Comparison of ENCODE assay signal across 8 mouse cellular contexts in genomic region chr2:117210416-117211085, GRCm38 (mm10). TPM values are rescaled to one million over a fixed set of nuclear protein-coding genes. Genes with fewer than 3 reads are reported as not detected.
DNase-seq lines count a peak whose midpoint lies in the region; ATAC-seq and TF ChIP-seq lines count a peak whose summit lies in the region.

No protein-coding gene starts in this region.

- no peak for TF ChIP-seq CTCF in cerebellum, adult 2 months (IDR thresholded peaks at IDR 0.05; ENCODE audit: borderline replicate concordance, insufficient read depth, low read depth, low read length)

- no peak overlapping the region for H3K9ac ChIP-seq in forebrain, embryonic 12.5 days
- H3K9ac ChIP-seq in hindbrain, embryonic 16.5 days (ENCODE audit: low read depth, low read length): no peak overlapping the region
- H3K9ac ChIP-seq in liver, embryonic 11.5 days (ENCODE audit: low read depth, low read length): no peak overlapping the region
- no peak overlapping the region for H3K9ac ChIP-seq in neural tube, embryonic 14.5 days (replicated peaks; ENCODE audit: low read depth, low read length)

- ATAC-seq in forebrain, embryonic 12.5 days (ENCODE audit: low FRiP score): peak; percentile 97
- ATAC-seq in hindbrain, embryonic 16.5 days: peak; percentile 98
- peak; percentile 77 for ATAC-seq in liver, embryonic 11.5 days (replicated peaks; ENCODE audit: low FRiP score)
- ATAC-seq in neural tube, embryonic 14.5 days (ENCODE audit: low read depth): peak; percentile 98

- H3K4me1 ChIP-seq in forebrain, embryonic 12.5 days: peaks cover 9% of the 10 kb centered on the region
- H3K4me1 ChIP-seq in hindbrain, embryonic 16.5 days (ENCODE audit: control insufficient read depth, insufficient read depth, low read depth, low read length): peaks cover 4% of the 10 kb centered on the region; the same call in 1 of the 2 replicates
- H3K4me1 ChIP-seq in liver, embryonic 11.5 days (replicated peaks; ENCODE audit: control insufficient read depth, insufficient read depth, low read length): no peaks in the 10 kb centered on the region
- H3K4me1 ChIP-seq in neural tube, embryonic 14.5 days (ENCODE audit: control insufficient read depth, insufficient read depth, low read length): peaks cover 3% of the 10 kb centered on the region; the same call in 1 of the 2 replicates
- 0 out of 2 replicates have a peak, but pooled peaks cover 3% of the 10 kb centered on the region for H3K4me1 ChIP-seq in cerebellum, adult 2 months (ENCODE audit: control insufficient read depth, insufficient read depth, low read length)

- peak; percentile 23 for DNase-seq in gastrocnemius, adult 18-20 months (ENCODE audit: low spot score)
- DNase-seq in gastrocnemius, postnatal 10 days: no peak
- peak; percentile 35 for DNase-seq in liver, embryonic 11.5 days (ENCODE audit: low spot score)
- DNase-seq in spleen, postnatal 4 days (ENCODE audit: low spot score in 2 of 2): no peak
- no peak for DNase-seq in cerebellum, adult 2 months

- 0 out of 2 replicates have a peak overlapping the region, but pooled peaks have one; percentile 16 for H3K27ac ChIP-seq in forebrain, embryonic 12.5 days
- no peak overlapping the region for H3K27ac ChIP-seq in hindbrain, embryonic 16.5 days (ENCODE audit: low read depth, low read length)
- no peak overlapping the region for H3K27ac ChIP-seq in liver, embryonic 11.5 days (ENCODE audit: low read depth, low read length)
- H3K27ac ChIP-seq in neural tube, embryonic 14.5 days (ENCODE audit: low read depth, low read length): no peak overlapping the region
- H3K27ac ChIP-seq in cerebellum, adult 2 months (ENCODE audit: insufficient read depth, low read length): no peak overlapping the region

- H3K4me2 ChIP-seq in forebrain, embryonic 12.5 days: peak overlapping the region; percentile 43
- peak overlapping the region; percentile 31 for H3K4me2 ChIP-seq in hindbrain, embryonic 16.5 days (ENCODE audit: low read length)
- peak overlapping the region; percentile 32 for H3K4me2 ChIP-seq in liver, embryonic 11.5 days
- H3K4me2 ChIP-seq in neural tube, embryonic 14.5 days (ENCODE audit: low read depth, low read length): no peak overlapping the region

- 1% methylated on average over 6 of the region's 6 CpGs for WGBS in forebrain, embryonic 12.5 days
- 2% methylated on average over 6 of the region's 6 CpGs for WGBS in hindbrain, embryonic 16.5 days
- WGBS in liver, embryonic 11.5 days: 15% methylated on average over 6 of the region's 6 CpGs
- 4% methylated on average over 6 of the region's 6 CpGs for WGBS in neural tube, embryonic 14.5 days
- WGBS in cerebellum, adult 2 months: 7% methylated on average over 6 of the region's 6 CpGs

- no peak for TF ChIP-seq POLR2A in cerebellum, adult 2 months (IDR thresholded peaks at IDR 0.05; ENCODE audit: borderline replicate concordance, insufficient read depth, low read length)

- no peak overlapping the region for H3K4me3 ChIP-seq in forebrain, embryonic 12.5 days (replicated peaks)
- no peak overlapping the region for H3K4me3 ChIP-seq in hindbrain, embryonic 16.5 days (ENCODE audit: low read length)
- H3K4me3 ChIP-seq in liver, embryonic 11.5 days (ENCODE audit: low read depth, low read length): no peak overlapping the region
- no peak overlapping the region for H3K4me3 ChIP-seq in neural tube, embryonic 14.5 days (ENCODE audit: low read depth, low read length)
- no peak overlapping the region for H3K4me3 ChIP-seq in cerebellum, adult 2 months (replicated peaks; ENCODE audit: insufficient read depth, low read depth, low read length)

- no peaks in the 10 kb centered on the region for H3K9me3 ChIP-seq in forebrain, embryonic 12.5 days
- no peaks in the 10 kb centered on the region for H3K9me3 ChIP-seq in hindbrain, embryonic 16.5 days (ENCODE audit: control insufficient read depth, low read length)
- no peaks in the 10 kb centered on the region for H3K9me3 ChIP-seq in liver, embryonic 11.5 days (ENCODE audit: control insufficient read depth, low read length)
- H3K9me3 ChIP-seq in neural tube, embryonic 14.5 days (ENCODE audit: control insufficient read depth, low read length): no peaks in the 10 kb centered on the region

- H3K27me3 ChIP-seq in forebrain, embryonic 12.5 days: no peaks in the 10 kb centered on the region
- H3K27me3 ChIP-seq in hindbrain, embryonic 16.5 days (replicated peaks; ENCODE audit: control insufficient read depth, insufficient read depth, low read length): no peaks in the 10 kb centered on the region
- H3K27me3 ChIP-seq in liver, embryonic 11.5 days (replicated peaks; ENCODE audit: control insufficient read depth, insufficient read depth, low read length): no peaks in the 10 kb centered on the region
- H3K27me3 ChIP-seq in neural tube, embryonic 14.5 days (ENCODE audit: control insufficient read depth, insufficient read depth, low read length): no peaks in the 10 kb centered on the region
- no peaks in the 10 kb centered on the region; the same call in 1 of the 2 replicates for H3K27me3 ChIP-seq in cerebellum, adult 2 months (ENCODE audit: control insufficient read depth, insufficient read depth, low read length)

- no peaks in the 10 kb centered on the region for H3K36me3 ChIP-seq in forebrain, embryonic 12.5 days (replicated peaks)
- no peaks in the 10 kb centered on the region for H3K36me3 ChIP-seq in hindbrain, embryonic 16.5 days (ENCODE audit: control insufficient read depth, insufficient read depth, low read length)
- no peaks in the 10 kb centered on the region for H3K36me3 ChIP-seq in liver, embryonic 11.5 days (ENCODE audit: control insufficient read depth, insufficient read depth, low read length)
- no peaks in the 10 kb centered on the region for H3K36me3 ChIP-seq in neural tube, embryonic 14.5 days (ENCODE audit: control insufficient read depth, insufficient read depth, low read length)

RNA-seq across cellular contexts. Expression of gene Fam98b, which starts 39.0 kb away (rescaled TPM):
- 10 to 100 TPM; 17.9 to 21.4 TPM for total RNA-seq in gastrocnemius, adult 18-20 months (2021)
- total RNA-seq in gastrocnemius, postnatal 10 days (2021): 10 to 100 TPM; 22.2 to 23.8 TPM
- polyA plus RNA-seq in forebrain, embryonic 12.5 days (2016; fragmentation: Nextera tagmentation; extraction: Ambion mirVana): 19.6 and 24.1 TPM in 2 replicates
- polyA plus RNA-seq in hindbrain, embryonic 16.5 days (2015; fragmentation: Nextera tagmentation; extraction: Ambion mirVana): 7.6 and 11.1 TPM in 2 replicates
- 4.1 and 6.3 TPM in 2 replicates for polyA plus RNA-seq in liver, embryonic 11.5 days (2014; fragmentation: Nextera tagmentation; extraction: Ambion mirVana)
- polyA plus RNA-seq in neural tube, embryonic 14.5 days (2014; fragmentation: Nextera tagmentation; extraction: Ambion mirVana): 10.4 and 13.5 TPM in 2 replicates
- 33.0 and 35.0 TPM in 2 replicates for polyA plus RNA-seq in cerebellum, adult 2 months (2012; rRNA removed)

Comparison
In these comparisons a context has a peak if more than half of its experiments do, and no peak if none do; other contexts are left out.
1. DNase-seq: peak in gastrocnemius, adult 18-20 months (single experiment) and liver, embryonic 11.5 days (single experiment); none in gastrocnemius, postnatal 10 days (single experiment), spleen, postnatal 4 days (0 of 2) and cerebellum, adult 2 months (0 of 2).
2. Peak in every context shown above with its lines, with median percentiles within 50 percentile points of each other: ATAC-seq.